Mouse (Mus musculus) spleen, adult 2 months (tissue): Measurements from ENCODE around the gene Hoxb2. TPM values are rescaled to one million over a fixed set of nuclear protein-coding genes. Genes with fewer than 3 reads are reported as not detected.

ENCODE experiments used
- DNase-seq, 2 experiments: peaks; one replicate each; pipeline versions ENCODE4 v3.0.0 to v3.0.0-alpha.2; 2012 to 2021; ENCODE audit warnings: low spot score in 2 of 2, low read depth in 1 of 2
- H3K27ac ChIP-seq: fragments of 200-500 bp; 2 replicates; pipeline ENCODE4 v1.5.1; 2012; ENCODE audit warnings: low read length, inconsistent platforms; ENCODE audit not compliant: insufficient read depth
- H3K27me3 ChIP-seq: fragments of 200-500 bp; 2 replicates; pipeline ENCODE4 v1.6.1; 2012; ENCODE audit warnings: mild to moderate bottlenecking, moderate library complexity, low read length, inconsistent platforms; ENCODE audit not compliant: control insufficient read depth, insufficient read depth
- H3K36me3 ChIP-seq: fragments of 200-500 bp; 2 replicates; pipeline ENCODE4 v1.6.1; 2012; ENCODE audit warnings: mild to moderate bottlenecking, low read length, inconsistent platforms; ENCODE audit not compliant: control insufficient read depth, insufficient read depth
- H3K4me1 ChIP-seq: fragments of 200-500 bp; 2 replicates; pipeline ENCODE4 v1.6.1; 2011; ENCODE audit warnings: inconsistent platforms; ENCODE audit not compliant: control insufficient read depth, insufficient read depth, insufficient read length
- H3K4me3 ChIP-seq: fragments of 200-500 bp; 2 replicates; pipeline ENCODE4 v1.5.1; 2011; ENCODE audit warnings: mild to moderate bottlenecking, inconsistent platforms; ENCODE audit not compliant: insufficient read depth, insufficient read length; ENCODE audit errors: extremely low read depth
- CTCF ChIP-seq: fragments of 200-500 bp; IDR thresholded peaks from 2 replicates; pipeline ENCODE4 v1.5.1; 2011; ENCODE audit warnings: mild to moderate bottlenecking, inconsistent platforms; ENCODE audit not compliant: insufficient read depth, insufficient read length, insufficient replicate concordance; ENCODE audit errors: extremely low read depth
- POLR2A ChIP-seq: fragments of 200-500 bp; IDR thresholded peaks from 2 replicates; pipeline ENCODE4 v1.6.1; 2011; ENCODE audit warnings: low read depth, low read length, inconsistent platforms
- WGBS: fragments of 180-500 bp; shearing (Covaris S2); methylation state at CpG from one replicate; pipeline ENCODE4 v1.1.7; 2018; 5-methylcytosine and 5-hydroxymethylcytosine counted together
- polyA plus RNA-seq: library from polyadenylated mRNA; depleted of rRNA; stranded (reverse); fragments of >200 nt; gene quantifications from 2 replicates; pipeline ENCODE4 v1.2.3, GENCODE M21; 2012

The Hoxb2 gene
- polyA plus RNA-seq, 1 experiment, result 1.9 TPM

DNA sequence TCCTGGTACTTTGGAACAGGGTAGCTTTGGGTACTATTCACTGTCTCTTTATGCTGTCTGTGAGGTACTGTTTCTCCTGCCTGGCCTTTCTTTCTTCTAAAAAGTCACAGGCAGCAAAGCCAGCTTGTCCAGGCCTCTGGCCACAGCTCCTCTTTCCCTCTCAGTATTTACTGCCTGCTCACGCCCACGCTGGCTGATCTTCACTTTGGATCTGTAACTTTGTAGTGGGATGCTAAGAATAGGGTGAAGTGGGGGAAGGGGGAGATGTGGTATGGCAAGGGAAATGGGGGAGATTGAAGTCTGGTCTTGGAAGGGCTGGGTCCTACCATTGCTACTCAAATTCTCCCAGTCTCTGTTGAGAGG, 16.3 kb upstream of the Hoxb2 start:
- no peaks in the 10 kb centered on the region for H3K36me3 ChIP-seq
- WGBS, result 64% methylated on average over 2 of the region's 2 CpGs
- no peaks in the 10 kb centered on the region; the same call in none of the 2 replicates for H3K27me3 ChIP-seq
- no peaks in the 10 kb centered on the region for H3K4me1 ChIP-seq
- no peak overlapping the region for H3K4me3 ChIP-seq
- H3K27ac ChIP-seq, result no peak overlapping the region
- TF ChIP-seq CTCF (no peak), POLR2A (no peak)
- no peak for DNase-seq

DNA sequence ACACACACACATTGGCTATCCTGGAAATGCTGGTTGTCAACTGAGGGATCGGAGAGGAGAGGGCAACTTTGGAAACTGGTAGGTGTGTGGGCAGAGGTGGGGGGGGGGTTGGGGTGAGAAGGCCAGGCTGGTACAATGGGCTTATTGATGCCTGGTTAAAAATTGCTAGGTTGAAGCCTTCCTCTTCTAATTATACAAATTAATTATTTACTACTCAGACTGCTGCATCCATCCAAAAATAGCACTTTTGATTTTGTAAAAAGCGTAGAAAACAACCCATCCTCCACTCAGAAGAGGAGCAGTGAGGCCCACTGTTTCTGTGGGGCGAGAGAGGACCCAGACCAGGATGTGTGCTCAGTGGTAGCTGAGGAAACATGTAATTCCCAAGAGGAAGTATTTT, 15.3 kb upstream of the Hoxb2 start:
- Histone ChIP-seq H3K4me3 (no peak overlapping the region), H3K27ac (no peak overlapping the region), H3K4me1 (no peaks in the 10 kb centered on the region), H3K27me3 (no peaks in the 10 kb centered on the region; the same call in none of the 2 replicates), H3K36me3 (no peaks in the 10 kb centered on the region)
- no peak for DNase-seq
- WGBS, result 84% methylated on average over 3 of the region's 3 CpGs
- TF ChIP-seq CTCF (no peak), POLR2A (no peak)

DNA sequence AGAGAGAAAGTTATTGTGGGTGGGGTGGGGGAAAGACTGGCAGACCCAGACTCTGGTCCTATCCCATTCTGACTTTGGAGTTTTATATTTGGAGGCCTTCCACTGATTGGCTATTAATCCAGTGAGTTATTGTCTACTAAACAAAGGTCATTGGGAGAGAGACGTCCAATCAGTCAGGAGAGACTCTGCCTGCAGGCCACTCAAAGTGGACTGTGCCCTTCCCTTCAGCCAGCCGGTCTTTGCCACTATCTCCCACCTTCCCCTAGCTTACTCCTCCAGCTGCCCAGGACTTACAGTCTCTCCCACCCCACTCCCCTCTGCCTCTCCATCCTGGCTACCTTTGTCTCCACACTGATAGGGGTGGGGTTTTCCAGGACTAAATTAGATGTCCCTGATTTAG, 13.7 kb upstream of the Hoxb2 start:
- no peak for TF ChIP-seq POLR2A
- no peak for DNase-seq
- WGBS, result 77% methylated on average over 2 of the region's 2 CpGs
- Histone ChIP-seq H3K4me3 (no peak overlapping the region), H3K36me3 (no peaks in the 10 kb centered on the region), H3K27me3 (peaks cover 5% of the 10 kb centered on the region), H3K4me1 (peaks cover 6% of the 10 kb centered on the region; the same call in 1 of the 2 replicates), H3K27ac (no peak overlapping the region; the same call in 1 of the 2 replicates)

DNA sequence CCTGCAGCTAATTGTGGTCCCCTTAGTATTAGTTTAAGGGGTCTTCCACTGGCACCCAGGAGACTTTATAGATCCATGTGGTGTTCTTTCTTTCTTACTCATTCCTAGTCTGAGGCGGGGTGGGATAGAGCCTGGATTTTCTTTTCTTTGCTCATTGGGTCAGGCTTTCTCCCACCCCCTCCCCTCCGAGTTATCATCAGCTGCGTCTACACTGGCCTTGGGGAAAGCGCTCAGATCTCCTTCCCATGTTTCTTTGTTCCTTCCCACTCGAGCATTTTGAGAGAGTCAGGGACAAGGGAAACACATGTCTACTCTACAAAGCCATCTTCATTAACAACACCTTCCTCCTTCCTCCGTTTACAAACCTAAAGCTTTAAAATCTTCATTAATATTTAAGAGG, 13.3 kb upstream of the Hoxb2 start:
- no peak overlapping the region for H3K4me3 ChIP-seq
- DNase-seq, result no peak
- peaks cover 5% of the 10 kb centered on the region for H3K27me3 ChIP-seq
- 80% methylated on average over 6 of the region's 6 CpGs for WGBS
- TF ChIP-seq CTCF, result no peak
- no peak for TF ChIP-seq POLR2A
- H3K27ac ChIP-seq, result no peak overlapping the region
- H3K4me1 ChIP-seq, result peaks cover 6% of the 10 kb centered on the region; the same call in 1 of the 2 replicates
- no peaks in the 10 kb centered on the region for H3K36me3 ChIP-seq

DNA sequence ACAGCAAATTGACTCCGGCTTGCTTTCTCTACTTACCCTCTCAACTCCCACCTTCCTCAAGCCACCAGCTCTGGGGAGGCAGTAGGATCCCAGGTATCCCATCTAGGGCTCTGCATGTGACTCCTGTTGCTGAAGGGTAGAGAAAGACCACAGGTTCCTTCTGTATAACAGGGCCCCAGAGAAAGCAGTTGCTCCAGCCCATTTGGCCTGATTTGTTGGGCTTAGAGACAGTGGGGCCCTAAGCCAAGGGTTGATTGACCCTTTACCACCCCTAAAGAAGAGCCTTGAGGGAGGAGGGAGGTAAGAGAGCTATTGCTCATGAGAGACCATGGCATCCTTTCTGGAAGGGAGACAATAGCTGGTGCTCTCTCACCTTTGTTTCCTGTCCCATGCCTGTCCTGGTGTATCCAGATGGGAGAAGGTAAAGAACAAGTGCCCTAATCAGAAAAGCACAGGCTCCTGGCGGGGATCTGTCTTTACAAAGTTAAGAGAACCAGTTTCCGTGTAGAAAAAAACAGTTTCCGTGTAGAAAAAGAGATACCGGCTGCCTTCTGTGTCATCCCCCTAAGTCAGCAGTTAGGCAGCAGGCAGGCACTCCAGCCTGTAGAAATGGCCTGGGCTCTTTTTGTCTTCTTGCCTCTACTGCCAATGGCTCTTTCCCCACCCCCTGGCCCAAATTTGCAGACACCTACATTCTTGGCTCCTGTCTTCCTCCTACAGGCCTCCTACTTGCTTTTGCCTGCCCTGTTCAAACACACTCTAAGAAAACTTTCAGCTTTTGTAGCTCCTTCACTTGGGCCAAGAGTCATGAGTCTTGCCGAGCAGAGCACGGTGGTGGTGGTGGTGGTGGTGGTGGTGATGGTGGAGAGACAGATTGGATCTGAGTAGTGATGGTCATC, 11.1 kb upstream of the Hoxb2 start:
- Histone ChIP-seq H3K27ac (no peak overlapping the region), H3K4me1 (peaks cover 6% of the 10 kb centered on the region; the same call in 1 of the 2 replicates), H3K36me3 (no peaks in the 10 kb centered on the region), H3K4me3 (no peak overlapping the region), H3K27me3 (peaks cover 5% of the 10 kb centered on the region)
- WGBS, result 89% methylated on average over 7 of the region's 7 CpGs
- TF ChIP-seq CTCF, result no peak
- no peak for TF ChIP-seq POLR2A
- no peak for DNase-seq

DNA sequence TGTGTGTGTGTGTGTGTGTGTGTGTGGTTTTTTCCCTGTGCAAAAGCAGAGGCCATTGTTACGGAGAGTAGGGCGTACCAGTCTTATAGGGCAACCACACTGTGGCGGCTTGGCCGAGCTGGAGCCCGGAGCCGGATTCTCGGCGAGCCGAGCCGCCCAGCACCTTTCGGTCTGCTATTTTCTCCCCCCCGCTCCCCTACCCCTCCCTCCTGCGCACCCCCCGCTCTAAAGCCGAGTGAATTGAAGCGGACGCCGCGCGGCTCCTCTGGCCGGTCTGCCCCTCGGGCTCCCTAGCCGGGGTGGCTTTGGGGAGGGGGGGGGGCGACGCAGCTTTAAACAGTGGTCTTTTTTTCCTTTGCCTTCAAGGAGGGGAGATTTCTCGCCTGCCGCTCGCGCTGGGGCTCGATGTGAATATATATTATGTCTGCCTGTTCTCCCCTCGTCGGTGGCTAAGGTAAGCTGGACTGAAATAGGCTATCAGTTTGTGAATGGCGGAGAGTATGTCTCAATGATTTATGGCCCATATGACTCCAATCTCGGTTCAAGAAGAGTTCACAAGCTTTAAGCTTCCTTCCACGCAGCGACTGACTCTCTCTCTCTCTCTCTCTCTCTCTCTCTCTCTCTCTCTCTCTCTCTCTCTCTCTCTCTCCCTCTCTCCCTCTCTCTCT, 9.5 kb upstream of the Hoxb2 start:
- peak overlapping the region; percentile 37 for H3K4me3 ChIP-seq
- 3% methylated on average over 36 of the region's 36 CpGs for WGBS
- peaks cover 5% of the 10 kb centered on the region for H3K27me3 ChIP-seq
- peak overlapping the region; percentile 13; the same call in 1 of the 2 replicates for H3K27ac ChIP-seq
- no peak for TF ChIP-seq POLR2A
- no peak for TF ChIP-seq CTCF
- peaks cover 6% of the 10 kb centered on the region; the same call in 1 of the 2 replicates for H3K4me1 ChIP-seq
- no peak for DNase-seq
- no peaks in the 10 kb centered on the region for H3K36me3 ChIP-seq
